Mouse (Mus musculus): ENCODE data around the gene Gm21822. TPM values are rescaled to one million over a fixed set of nuclear protein-coding genes. Genes with fewer than 3 reads are reported as not detected.

Gm21822 gene
- not detected in 2 replicates for polyA plus RNA-seq (2012; rRNA removed)

GRCm38 (mm10) chrY:18654182-18654581 lies at the start of gene Gm21822:
Gm21822 (plus strand) TSS chrY:18654482.

All from central nervous system, embryonic 11.5 days (tissue).